Mouse (Mus musculus) c-Kit-negative CD71-positive TER-119-positive erythroid progenitor cells, embryonic 14.5 days (primary cell): ENCODE measurements around the gene Depp1.

Source experiments
- DNase-seq: peaks from one replicate; pipeline ENCODE4 v3.0.0-alpha.2; 2013; ENCODE audit warnings: low read depth, low spot score

Depp1 gene

DNA sequence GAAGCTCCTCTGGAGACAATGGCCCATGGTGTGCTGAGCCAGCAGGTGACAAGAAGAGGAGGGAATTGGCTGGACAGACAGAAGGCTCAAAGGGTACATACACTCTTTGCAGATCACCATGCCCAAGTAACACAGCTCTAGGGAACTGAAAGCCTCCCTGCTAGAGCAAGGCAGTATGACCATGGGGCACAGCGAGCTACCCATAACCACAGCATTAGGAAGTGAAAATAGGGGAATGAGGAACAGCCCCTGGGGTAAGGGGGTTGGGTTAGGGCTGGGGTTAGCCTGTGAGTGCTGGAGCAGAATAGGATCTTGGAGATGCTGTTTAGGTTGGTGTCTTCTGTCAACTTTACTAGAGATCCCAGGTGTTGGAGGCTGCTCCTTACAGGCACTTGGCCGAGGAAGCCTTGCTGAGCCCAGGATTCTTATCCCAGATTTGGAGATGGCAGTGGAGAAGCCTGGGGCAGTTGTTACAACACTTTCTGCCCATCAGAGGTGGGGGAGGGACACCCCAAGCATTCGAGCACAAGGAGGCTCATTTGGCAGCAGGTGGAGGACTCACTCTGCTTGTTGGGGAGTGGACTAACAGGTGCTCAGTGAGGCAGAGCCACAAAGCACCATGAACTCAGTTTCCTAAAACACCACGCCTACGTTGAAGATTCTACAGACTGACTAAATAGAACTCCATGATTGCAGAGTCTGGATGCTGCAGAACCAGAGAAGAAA, 29.3 kb downstream of the Depp1 start:
- no peak for DNase-seq

DNA sequence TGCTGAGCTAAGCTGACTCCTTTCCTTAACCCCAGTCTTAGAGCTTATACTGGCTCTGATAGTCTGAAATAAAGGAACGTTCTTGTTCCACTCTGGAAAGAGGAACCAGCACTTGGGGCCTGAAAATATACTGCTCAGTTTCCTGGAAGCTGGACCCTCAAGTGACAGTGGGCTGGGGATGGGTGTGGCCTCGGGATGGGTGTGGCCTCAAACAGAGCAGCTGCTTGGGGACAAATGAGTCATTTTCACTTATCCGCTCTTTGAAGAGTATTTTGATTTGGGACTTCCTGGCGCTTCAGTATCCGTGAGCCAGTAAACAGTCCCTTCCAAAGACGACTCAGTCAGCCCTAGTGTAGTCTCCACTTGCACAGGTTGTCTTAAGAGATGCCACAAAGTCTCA, 31.9 kb downstream of the Depp1 start:
- no peak for DNase-seq

DNA sequence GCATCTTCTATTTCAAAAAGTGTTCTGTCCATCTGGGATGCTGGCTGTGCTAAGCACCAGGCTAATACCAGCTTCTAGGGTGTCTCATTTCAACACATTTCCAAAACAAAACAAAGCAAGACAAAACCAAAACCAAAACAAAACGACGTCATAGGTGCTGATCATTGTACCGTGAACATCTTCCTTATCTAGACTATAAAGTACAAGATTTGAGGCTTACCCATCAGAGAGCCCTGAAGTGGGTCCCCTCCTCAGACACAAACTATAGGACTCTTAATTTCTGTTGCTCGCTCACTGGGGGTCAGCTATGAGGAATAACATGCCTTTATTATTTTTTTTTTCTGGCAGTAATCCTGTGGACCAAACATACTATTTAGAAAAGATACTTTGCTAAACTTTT, 43.2 kb downstream of the Depp1 start:
- no peak for DNase-seq

- no peak for DNase-seq
Measured at GRCm38 (mm10) chr6:116694346-116694745, 43.9 kb downstream of the Depp1 start.

- no peak for DNase-seq
Measured at GRCm38 (mm10) chr6:116697413-116697812, 47.0 kb downstream of the Depp1 start.

- DNase-seq = no peak
Measured at GRCm38 (mm10) chr6:116697896-116698425, 47.6 kb downstream of the Depp1 start.

DNA sequence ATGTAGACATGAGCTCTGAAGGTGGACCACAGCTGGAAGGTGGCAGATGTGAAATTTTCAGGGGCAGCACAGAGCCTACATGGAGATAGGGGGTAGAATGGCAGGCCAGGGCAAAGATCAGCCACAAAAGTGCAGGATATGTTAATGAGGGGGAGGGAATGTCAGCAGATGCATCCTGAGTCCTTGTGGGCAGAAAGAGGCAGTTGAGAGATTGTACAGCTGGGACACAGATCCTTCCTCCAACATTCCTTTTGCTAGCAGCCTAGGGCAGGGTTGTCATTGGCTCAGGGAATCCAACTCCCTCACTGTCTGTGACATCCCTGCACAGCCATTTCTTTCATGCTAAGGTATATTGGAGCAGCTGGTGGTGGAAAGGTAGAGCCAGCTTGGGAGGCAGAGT, 50.4 kb downstream of the Depp1 start:
- DNase-seq = no peak
